Mouse (Mus musculus): ENCODE results near the gene Rab17. TPM values are rescaled to one million over a fixed set of nuclear protein-coding genes. Genes with fewer than 3 reads are reported as not detected.
A peak's percentile ranks its signal among the peaks of the same experiment; 100 is the strongest.

The Rab17 gene
- polyA plus RNA-seq, 1 experiment from 2014 or later, result not detected

DNA sequence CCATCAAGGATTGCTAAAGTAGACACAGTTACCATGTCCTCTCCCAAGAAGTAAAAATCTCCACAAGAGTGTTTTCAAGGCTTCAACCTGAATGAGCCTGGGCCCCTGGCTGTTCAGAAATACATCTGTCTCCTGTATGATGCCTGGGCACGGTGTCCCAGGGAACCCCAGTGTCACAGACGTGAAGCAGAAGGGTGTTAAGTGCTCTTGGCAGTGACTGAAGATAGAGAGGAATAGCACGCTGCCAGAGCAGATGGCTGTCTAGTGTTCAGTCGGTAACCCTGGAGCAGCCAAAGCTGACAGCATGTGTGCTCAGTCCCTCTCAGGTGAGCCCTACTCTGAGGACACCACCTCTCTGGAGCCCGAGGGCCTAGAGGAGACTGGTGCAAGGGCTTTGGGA, 36.5 kb downstream of the Rab17 start:
- Histone ChIP-seq H3K36me3 (ENCODE audit: control insufficient read depth, insufficient read depth, low read length) (no peaks in the 10 kb centered on the region), H3K4me3 (replicated peaks; ENCODE audit: low read depth, low read length) (no peak overlapping the region), H3K27ac (replicated peaks; ENCODE audit: low read depth, low read length) (no peak overlapping the region), H3K9me3 (ENCODE audit: control insufficient read depth, low read length) (no peaks in the 10 kb centered on the region), H3K9ac (replicated peaks; ENCODE audit: low read length) (no peak overlapping the region), H3K27me3 (ENCODE audit: control insufficient read depth, insufficient read depth, low read length) (no peaks in the 10 kb centered on the region), H3K4me1 (ENCODE audit: control insufficient read depth, insufficient read depth, low read length) (0 out of 2 replicates have a peak, but pooled peaks cover 1% of the 10 kb centered on the region), H3K4me2 (ENCODE audit: low read length) (no peak overlapping the region)
- WGBS, result 80% methylated on average over 5 of the region's 5 CpGs
- DNase-seq (no peak), ATAC-seq (ENCODE audit: low FRiP score, low TSS enrichment) (no peak)

DNA sequence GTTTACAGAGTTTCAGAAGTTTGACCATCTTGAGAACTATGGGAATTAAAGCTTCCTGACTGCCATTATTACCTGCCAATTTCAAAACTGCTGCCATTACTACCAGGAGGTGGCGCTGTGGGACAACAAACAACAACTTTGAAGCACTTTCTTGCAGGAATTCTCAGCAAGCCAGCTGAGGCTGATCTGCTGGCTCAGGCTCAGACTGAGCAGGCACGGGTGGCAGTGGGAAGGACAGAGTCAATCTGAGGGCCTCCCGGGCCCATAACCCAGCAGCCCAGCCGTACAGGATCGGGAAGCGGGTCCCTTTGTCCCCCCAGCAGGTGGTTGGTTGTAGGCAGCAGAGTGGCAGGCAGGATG, 40.9 kb downstream of the Rab17 start:
- no peak overlapping the region for H3K9ac ChIP-seq (replicated peaks; ENCODE audit: low read length)
- ATAC-seq (ENCODE audit: low FRiP score, low TSS enrichment), result peak; percentile 43; the same call in 1 of the 2 replicates
- WGBS, result 5% methylated on average over 6 of the region's 6 CpGs
- no peaks in the 10 kb centered on the region for H3K36me3 ChIP-seq (ENCODE audit: control insufficient read depth, insufficient read depth, low read length)
- H3K4me3 ChIP-seq (replicated peaks; ENCODE audit: low read depth, low read length), result no peak overlapping the region
- peak overlapping the region; percentile 49 for H3K4me2 ChIP-seq (ENCODE audit: low read length)
- no peaks in the 10 kb centered on the region for H3K27me3 ChIP-seq (ENCODE audit: control insufficient read depth, insufficient read depth, low read length)
- H3K4me1 ChIP-seq (ENCODE audit: control insufficient read depth, insufficient read depth, low read length), result 0 out of 2 replicates have a peak, but pooled peaks cover 3% of the 10 kb centered on the region
- DNase-seq, result peak; percentile 92
- no peaks in the 10 kb centered on the region for H3K9me3 ChIP-seq (ENCODE audit: control insufficient read depth, low read length)
- no peak overlapping the region for H3K27ac ChIP-seq (replicated peaks; ENCODE audit: low read depth, low read length)

DNA sequence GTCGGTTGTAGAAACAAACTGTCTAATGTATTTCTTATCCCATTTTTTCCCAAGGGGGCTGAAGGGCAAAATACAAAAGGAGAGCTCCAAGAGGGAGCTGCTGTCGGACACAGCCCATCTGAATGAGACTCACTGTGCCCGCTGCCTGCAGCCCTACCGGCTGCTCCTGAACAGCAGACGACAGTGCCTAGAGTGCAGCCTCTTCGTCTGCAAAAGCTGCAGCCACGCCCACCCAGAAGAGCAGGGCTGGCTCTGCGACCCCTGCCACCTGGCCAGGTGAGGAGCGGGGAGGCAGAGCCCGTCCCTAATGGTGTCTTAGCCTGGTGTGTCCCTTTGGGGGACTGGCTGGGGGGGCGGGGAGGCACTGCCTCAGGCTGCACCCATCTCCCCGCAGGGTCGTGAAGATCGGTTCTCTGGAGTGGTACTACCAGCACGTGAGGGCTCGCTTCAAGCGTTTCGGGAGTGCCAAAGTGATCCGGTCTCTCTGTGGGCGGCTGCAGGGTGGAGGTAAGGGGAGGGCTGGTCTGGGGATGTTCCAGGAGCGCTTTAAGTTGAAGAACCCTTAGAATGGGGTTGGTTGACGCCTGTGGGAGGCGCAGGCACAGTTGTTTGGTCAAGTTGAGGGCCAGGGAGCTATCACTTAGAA, 41.4 kb downstream of the Rab17 start:
- ATAC-seq (ENCODE audit: low FRiP score, low TSS enrichment) (no peak), DNase-seq (no peak)
- Histone ChIP-seq H3K9me3 (ENCODE audit: control insufficient read depth, low read length) (no peaks in the 10 kb centered on the region), H3K4me2 (ENCODE audit: low read length) (peak overlapping the region; percentile 49), H3K27ac (replicated peaks; ENCODE audit: low read depth, low read length) (no peak overlapping the region), H3K36me3 (ENCODE audit: control insufficient read depth, insufficient read depth, low read length) (no peaks in the 10 kb centered on the region), H3K4me1 (ENCODE audit: control insufficient read depth, insufficient read depth, low read length) (0 out of 2 replicates have a peak, but pooled peaks cover 3% of the 10 kb centered on the region), H3K9ac (replicated peaks; ENCODE audit: low read length) (no peak overlapping the region; the same call in 1 of the 2 replicates), H3K27me3 (ENCODE audit: control insufficient read depth, insufficient read depth, low read length) (no peaks in the 10 kb centered on the region), H3K4me3 (replicated peaks; ENCODE audit: low read depth, low read length) (peak overlapping the region; percentile 15; the same call in 1 of the 2 replicates)
- 1% methylated on average over 23 of the region's 23 CpGs for WGBS

DNA sequence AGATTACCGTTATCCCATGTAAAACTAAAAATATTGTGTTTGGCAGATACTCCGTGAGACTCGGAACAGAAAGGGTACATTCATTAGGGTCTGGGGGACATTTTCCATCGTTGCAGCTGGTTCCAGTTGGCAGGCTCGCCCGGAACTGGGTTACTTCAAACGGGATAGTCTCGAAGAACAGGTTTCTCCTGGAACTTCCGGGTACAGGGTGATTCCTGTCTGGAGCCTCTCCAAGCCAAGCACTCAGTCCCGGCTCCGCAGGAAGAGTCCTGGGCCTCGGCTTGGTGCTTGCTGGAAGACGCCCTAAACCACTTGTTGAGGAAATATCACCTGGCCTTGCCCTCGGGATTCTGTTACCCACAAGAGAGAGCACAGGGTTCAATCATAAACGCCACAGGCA, 42.2 kb downstream of the Rab17 start:
- Histone ChIP-seq H3K4me2 (ENCODE audit: low read length) (no peak overlapping the region), H3K4me1 (ENCODE audit: control insufficient read depth, insufficient read depth, low read length) (0 out of 2 replicates have a peak, but pooled peaks cover 3% of the 10 kb centered on the region), H3K36me3 (ENCODE audit: control insufficient read depth, insufficient read depth, low read length) (no peaks in the 10 kb centered on the region), H3K27me3 (ENCODE audit: control insufficient read depth, insufficient read depth, low read length) (no peaks in the 10 kb centered on the region), H3K4me3 (replicated peaks; ENCODE audit: low read depth, low read length) (no peak overlapping the region), H3K27ac (replicated peaks; ENCODE audit: low read depth, low read length) (no peak overlapping the region), H3K9ac (replicated peaks; ENCODE audit: low read length) (no peak overlapping the region), H3K9me3 (ENCODE audit: control insufficient read depth, low read length) (no peaks in the 10 kb centered on the region)
- WGBS, result 62% methylated on average over 15 of the region's 15 CpGs
- ATAC-seq (ENCODE audit: low FRiP score, low TSS enrichment) (no peak), DNase-seq (no peak)

DNA sequence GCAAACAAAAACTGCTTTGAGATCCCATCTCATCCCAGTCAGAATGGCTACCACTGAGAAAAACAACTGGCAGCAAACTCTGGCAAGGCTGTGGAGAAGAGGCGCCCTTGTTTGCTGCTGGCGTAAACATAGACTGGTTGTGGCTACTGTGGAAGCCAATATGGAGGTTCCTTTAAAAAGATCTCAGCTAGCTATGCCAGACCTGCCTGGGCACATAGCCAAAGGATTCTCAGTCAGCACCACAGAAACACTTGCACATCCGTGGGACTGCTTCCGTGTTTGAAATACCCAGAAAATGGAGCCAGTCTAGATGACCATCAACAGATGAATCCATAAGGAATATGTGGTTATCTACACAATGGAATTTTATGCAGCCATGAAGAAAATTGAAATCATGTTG, 43.4 kb downstream of the Rab17 start:
- no peaks in the 10 kb centered on the region for H3K9me3 ChIP-seq (ENCODE audit: control insufficient read depth, low read length)
- H3K4me3 ChIP-seq (replicated peaks; ENCODE audit: low read depth, low read length), result no peak overlapping the region
- H3K27me3 ChIP-seq (ENCODE audit: control insufficient read depth, insufficient read depth, low read length), result no peaks in the 10 kb centered on the region
- DNase-seq (no peak), ATAC-seq (ENCODE audit: low FRiP score, low TSS enrichment) (no peak)
- no peak overlapping the region for H3K9ac ChIP-seq (replicated peaks; ENCODE audit: low read length)
- no peak overlapping the region for H3K27ac ChIP-seq (replicated peaks; ENCODE audit: low read depth, low read length)
- H3K4me1 ChIP-seq (ENCODE audit: control insufficient read depth, insufficient read depth, low read length), result 0 out of 2 replicates have a peak, but pooled peaks cover 3% of the 10 kb centered on the region
- no peak overlapping the region for H3K4me2 ChIP-seq (ENCODE audit: low read length)
- no peaks in the 10 kb centered on the region for H3K36me3 ChIP-seq (ENCODE audit: control insufficient read depth, insufficient read depth, low read length)
- WGBS, result 87% methylated on average over 4 of the region's 4 CpGs

DNA sequence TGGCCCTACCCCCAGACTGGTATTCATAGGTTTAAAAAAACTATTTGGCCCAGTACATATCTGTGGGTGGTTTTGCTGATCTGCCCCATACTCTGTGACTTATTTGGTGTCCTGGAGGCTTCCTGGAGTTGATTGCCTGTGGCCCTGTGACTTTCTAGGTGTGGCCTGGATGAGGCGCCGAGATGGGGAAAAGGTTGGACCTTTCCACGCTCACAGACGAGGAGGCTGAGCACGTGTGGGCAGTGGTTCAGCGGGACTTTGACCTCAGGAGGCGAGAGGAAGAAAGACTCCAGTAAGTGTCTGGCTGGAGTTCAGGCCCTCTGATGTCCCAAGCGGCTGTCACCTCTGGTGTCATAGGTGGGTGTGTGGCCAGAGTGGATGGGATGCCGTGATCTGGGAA, 47.8 kb downstream of the Rab17 start:
- Histone ChIP-seq H3K4me1 (ENCODE audit: control insufficient read depth, insufficient read depth, low read length) (no peaks in the 10 kb centered on the region), H3K4me2 (ENCODE audit: low read length) (no peak overlapping the region), H3K36me3 (ENCODE audit: control insufficient read depth, insufficient read depth, low read length) (no peaks in the 10 kb centered on the region), H3K4me3 (replicated peaks; ENCODE audit: low read depth, low read length) (no peak overlapping the region), H3K27me3 (ENCODE audit: control insufficient read depth, insufficient read depth, low read length) (no peaks in the 10 kb centered on the region), H3K9me3 (ENCODE audit: control insufficient read depth, low read length) (peaks cover 8% of the 10 kb centered on the region), H3K27ac (replicated peaks; ENCODE audit: low read depth, low read length) (no peak overlapping the region), H3K9ac (replicated peaks; ENCODE audit: low read length) (no peak overlapping the region)
- WGBS, result 91% methylated on average over 9 of the region's 9 CpGs
- ATAC-seq (ENCODE audit: low FRiP score, low TSS enrichment), result no peak
- DNase-seq, result no peak

DNA sequence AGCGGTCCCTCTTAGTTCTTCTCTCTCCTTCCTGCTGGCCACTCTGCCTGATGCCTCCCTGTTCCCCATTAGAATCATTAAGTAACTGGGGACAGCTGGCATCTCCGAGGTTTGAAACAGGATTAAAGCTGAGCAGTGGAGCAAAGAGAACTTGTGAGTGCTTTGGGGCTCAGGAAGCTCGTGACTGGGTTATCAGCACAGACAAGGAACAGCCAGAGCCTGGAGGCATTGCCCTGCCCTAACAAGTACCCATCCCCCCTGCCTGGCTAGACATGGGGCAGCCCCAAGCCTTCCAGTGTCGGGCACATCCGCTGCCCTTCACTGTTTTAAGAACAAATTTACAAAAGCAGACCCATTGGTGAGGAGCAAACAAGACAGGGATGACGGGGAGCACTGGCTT, 52.0 kb downstream of the Rab17 start:
- Histone ChIP-seq H3K36me3 (ENCODE audit: control insufficient read depth, insufficient read depth, low read length) (no peaks in the 10 kb centered on the region), H3K9ac (replicated peaks; ENCODE audit: low read length) (no peak overlapping the region), H3K27me3 (ENCODE audit: control insufficient read depth, insufficient read depth, low read length) (no peaks in the 10 kb centered on the region), H3K4me1 (ENCODE audit: control insufficient read depth, insufficient read depth, low read length) (0 out of 2 replicates have a peak, but pooled peaks cover 7% of the 10 kb centered on the region), H3K9me3 (ENCODE audit: control insufficient read depth, low read length) (peaks cover 8% of the 10 kb centered on the region), H3K27ac (replicated peaks; ENCODE audit: low read depth, low read length) (no peak overlapping the region), H3K4me3 (replicated peaks; ENCODE audit: low read depth, low read length) (no peak overlapping the region), H3K4me2 (ENCODE audit: low read length) (no peak overlapping the region)
- ATAC-seq (ENCODE audit: low FRiP score, low TSS enrichment) (no peak), DNase-seq (no peak)
- 51% methylated on average over 6 of the region's 6 CpGs for WGBS

DNA sequence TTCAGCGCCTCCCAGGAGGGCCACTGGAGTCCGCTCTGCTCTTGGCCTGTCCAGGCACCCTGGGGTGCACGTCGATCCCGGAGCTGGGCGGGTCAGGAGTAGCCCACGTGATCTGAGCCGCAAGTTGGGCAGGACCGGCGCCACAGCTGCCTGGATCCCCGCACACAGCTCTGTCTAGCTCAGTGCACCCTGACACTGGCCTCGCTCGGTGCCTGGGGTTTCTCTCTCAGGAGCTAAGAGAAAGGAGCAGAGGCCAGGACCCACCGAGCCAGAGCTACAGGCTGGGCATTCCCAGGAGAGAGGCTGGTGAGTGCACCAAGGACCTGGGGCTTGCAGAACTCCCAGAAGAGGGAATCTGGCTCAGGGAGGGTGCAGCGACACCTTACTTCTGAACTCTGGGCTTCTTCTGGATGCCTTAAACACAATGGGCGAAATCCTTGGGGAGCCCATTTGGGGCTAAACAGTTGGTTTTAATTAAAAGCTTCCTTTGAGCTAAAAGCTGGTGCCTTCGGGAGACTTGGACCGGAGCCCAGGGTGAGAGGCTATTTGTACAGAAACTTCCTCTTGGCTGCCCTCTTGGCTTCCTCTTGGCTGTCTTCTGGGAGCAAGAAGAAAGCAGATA, 54.4 kb downstream of the Rab17 start, which contains the start of gene Mlph:
TSS of gene Mlph (plus strand) at position 138 of the 622 bp plus-strand sequence.
- H3K9me3 ChIP-seq (ENCODE audit: control insufficient read depth, low read length), result peaks cover 6% of the 10 kb centered on the region
- DNase-seq, result peak; percentile 55
- no peak within 1 kb of the TSS for H3K27ac ChIP-seq (replicated peaks; ENCODE audit: low read depth, low read length)
- H3K4me1 ChIP-seq (ENCODE audit: control insufficient read depth, insufficient read depth, low read length), result 0 out of 2 replicates have a peak, but pooled peaks cover 7% of the 10 kb centered on the region
- H3K36me3 ChIP-seq (ENCODE audit: control insufficient read depth, insufficient read depth, low read length), result no peaks in the 10 kb centered on the region
- peak within 1 kb of the TSS; percentile 42 for H3K4me2 ChIP-seq (ENCODE audit: low read length)
- H3K4me3 ChIP-seq (replicated peaks; ENCODE audit: low read depth, low read length), result no peak within 1 kb of the TSS; the same call in 1 of the 2 replicates
- H3K9ac ChIP-seq (replicated peaks; ENCODE audit: low read length), result no peak within 1 kb of the TSS
- H3K27me3 ChIP-seq (ENCODE audit: control insufficient read depth, insufficient read depth, low read length), result no peaks in the 10 kb centered on the region
- 12% methylated on average over 18 of the region's 18 CpGs for WGBS
- no peak for ATAC-seq (ENCODE audit: low FRiP score, low TSS enrichment)

DNA sequence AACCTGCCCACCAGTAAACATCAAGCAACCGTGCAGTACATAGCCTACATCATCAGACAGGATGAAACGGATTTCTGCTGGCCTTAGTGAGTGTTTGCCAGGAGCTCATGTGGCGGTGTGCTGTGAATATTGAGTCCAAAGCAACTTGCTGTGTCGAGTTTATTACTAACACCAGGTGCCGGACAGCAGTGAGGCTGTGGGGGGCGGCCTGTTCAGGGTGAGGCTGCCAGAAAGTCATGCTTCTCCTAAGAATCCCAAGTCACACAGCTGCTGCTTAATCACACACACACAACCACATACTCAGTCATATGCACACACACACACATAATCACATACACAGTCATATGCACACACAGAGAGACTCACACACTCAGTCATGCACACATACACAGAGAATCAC, 56.2 kb downstream of the Rab17 start:
- no peak for DNase-seq
- Histone ChIP-seq H3K27ac (replicated peaks; ENCODE audit: low read depth, low read length) (no peak overlapping the region), H3K4me1 (ENCODE audit: control insufficient read depth, insufficient read depth, low read length) (0 out of 2 replicates have a peak, but pooled peaks cover 7% of the 10 kb centered on the region), H3K27me3 (ENCODE audit: control insufficient read depth, insufficient read depth, low read length) (no peaks in the 10 kb centered on the region), H3K4me2 (ENCODE audit: low read length) (no peak overlapping the region), H3K4me3 (replicated peaks; ENCODE audit: low read depth, low read length) (no peak overlapping the region), H3K36me3 (ENCODE audit: control insufficient read depth, insufficient read depth, low read length) (no peaks in the 10 kb centered on the region), H3K9ac (replicated peaks; ENCODE audit: low read length) (no peak overlapping the region), H3K9me3 (ENCODE audit: control insufficient read depth, low read length) (no peaks in the 10 kb centered on the region)
- 78% methylated on average over 6 of the region's 6 CpGs for WGBS
- no peak for ATAC-seq (ENCODE audit: low FRiP score, low TSS enrichment)
